Mouse (Mus musculus) heart, embryonic 12.5 days (tissue): ENCODE data around the gene Rsrc1. TPM values are rescaled to one million over a fixed set of nuclear protein-coding genes. Genes with fewer than 3 reads are reported as not detected.

Experiments used
- ATAC-seq: fragments of 200-750 bp; cut with Nextera tagmentation; 2 replicates; pipeline ENCODE4 v1.8.0; 2017; ENCODE audit warnings: moderate TSS enrichment, moderate library complexity; ENCODE audit not compliant: insufficient number of reproducible peaks, low FRiP score
- H3K27ac ChIP-seq: fragments of 300-500 bp; sonication (generic); 2 replicates; pipeline ENCODE4 v1.5.1; 2016; ENCODE audit warnings: mild to moderate bottlenecking, moderate library complexity; ENCODE audit not compliant: poor library complexity, severe bottlenecking
- H3K27me3 ChIP-seq: fragments of 300-500 bp; sonication (generic); replicated peaks from 2 replicates; pipeline ENCODE4 v1.6.1; 2016; ENCODE audit warnings: mild to moderate bottlenecking, moderate library complexity
- H3K36me3 ChIP-seq: fragments of 300-500 bp; sonication (generic); 2 replicates; pipeline ENCODE4 v1.6.1; 2016; ENCODE audit warnings: mild to moderate bottlenecking, moderate library complexity
- H3K4me1 ChIP-seq: fragments of 300-500 bp; sonication (generic); replicated peaks from 2 replicates; pipeline ENCODE4 v1.6.1; 2016; ENCODE audit warnings: mild to moderate bottlenecking
- H3K4me2 ChIP-seq: fragments of 300-500 bp; sonication (generic); 2 replicates; pipeline ENCODE4 v1.6.1; 2016; ENCODE audit warnings: mild to moderate bottlenecking, moderate library complexity
- H3K4me3 ChIP-seq: fragments of 300-500 bp; sonication (generic); 2 replicates; pipeline ENCODE4 v1.5.1; 2016; ENCODE audit warnings: mild to moderate bottlenecking
- H3K9ac ChIP-seq: fragments of 300-500 bp; sonication (generic); 2 replicates; pipeline ENCODE4 v1.6.1; 2016; ENCODE audit warnings: mild to moderate bottlenecking, moderate library complexity
- H3K9me3 ChIP-seq: fragments of 300-500 bp; sonication (generic); replicated peaks from 2 replicates; pipeline ENCODE4 v1.6.1; 2016; ENCODE audit warnings: mild to moderate bottlenecking, moderate library complexity
- WGBS: fragments of 180-500 bp; shearing (Covaris S2); methylation state at CpG from one replicate; pipeline ENCODE4 v1.1.7; 2016; 5-methylcytosine and 5-hydroxymethylcytosine counted together
- polyA plus RNA-seq: library from polyadenylated mRNA; unstranded; fragments of >200 nt; fragmentation: Nextera tagmentation; extraction: Ambion mirVana; gene quantifications from 2 replicates; pipeline ENCODE4 v1.2.1, GENCODE M21; 2016

Gene Rsrc1
- polyA plus RNA-seq, 1 experiment from 2014 or later = 26.3 TPM

GRCm38 (mm10) chr3:67284848-67285247 is 303.7 kb downstream of the Rsrc1 start:
- no peak overlapping the region for H3K4me2 ChIP-seq
- no peaks in the 10 kb centered on the region for H3K27me3 ChIP-seq
- H3K9ac ChIP-seq = no peak overlapping the region
- WGBS = 40% methylated on average over 4 of the region's 4 CpGs
- H3K9me3 ChIP-seq = no peaks in the 10 kb centered on the region
- no peak overlapping the region for H3K4me3 ChIP-seq
- ATAC-seq = no peak
- no peaks in the 10 kb centered on the region for H3K36me3 ChIP-seq
- peaks cover 3% of the 10 kb centered on the region; the same call in 1 of the 2 replicates for H3K4me1 ChIP-seq
- H3K27ac ChIP-seq = no peak overlapping the region

- no peak for ATAC-seq
- no peak overlapping the region for H3K4me3 ChIP-seq
- H3K4me1 ChIP-seq = peaks cover 3% of the 10 kb centered on the region; the same call in 1 of the 2 replicates
- WGBS = 89% methylated on average over 7 of the region's 7 CpGs
- no peaks in the 10 kb centered on the region for H3K9me3 ChIP-seq
- no peak overlapping the region for H3K27ac ChIP-seq
- H3K36me3 ChIP-seq = no peaks in the 10 kb centered on the region
- no peak overlapping the region for H3K9ac ChIP-seq
- no peak overlapping the region for H3K4me2 ChIP-seq
- H3K27me3 ChIP-seq = no peaks in the 10 kb centered on the region
These were observed 307.5 kb downstream of the Rsrc1 start for GRCm38 (mm10) chr3:67288664-67289063.

DNA sequence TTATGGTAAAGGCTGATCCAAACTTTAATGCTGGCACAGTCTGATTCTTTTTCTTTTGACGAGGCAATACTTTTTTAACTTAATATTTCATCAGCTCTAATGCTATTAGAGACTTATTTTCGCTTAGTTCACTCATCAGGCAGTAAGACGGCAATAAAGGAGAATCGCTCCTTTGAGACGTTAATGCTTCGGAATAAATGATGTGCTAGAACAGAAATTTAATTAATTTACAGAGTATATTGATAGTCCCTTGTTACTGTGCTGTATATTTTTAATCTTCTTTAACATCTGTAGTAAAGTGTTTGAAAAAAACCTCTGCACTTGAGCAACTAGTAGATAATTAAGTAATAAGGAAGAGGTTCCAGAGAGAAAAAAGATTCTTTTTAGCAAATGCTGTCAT is 308.3 kb downstream of the Rsrc1 start:
- no peak overlapping the region for H3K27ac ChIP-seq
- H3K27me3 ChIP-seq = no peaks in the 10 kb centered on the region
- peaks cover 3% of the 10 kb centered on the region; the same call in 1 of the 2 replicates for H3K4me1 ChIP-seq
- ATAC-seq = no peak
- 83% methylated on average over 6 of the region's 6 CpGs for WGBS
- H3K4me2 ChIP-seq = no peak overlapping the region
- no peaks in the 10 kb centered on the region for H3K9me3 ChIP-seq
- no peaks in the 10 kb centered on the region for H3K36me3 ChIP-seq
- no peak overlapping the region for H3K9ac ChIP-seq
- H3K4me3 ChIP-seq = no peak overlapping the region

DNA sequence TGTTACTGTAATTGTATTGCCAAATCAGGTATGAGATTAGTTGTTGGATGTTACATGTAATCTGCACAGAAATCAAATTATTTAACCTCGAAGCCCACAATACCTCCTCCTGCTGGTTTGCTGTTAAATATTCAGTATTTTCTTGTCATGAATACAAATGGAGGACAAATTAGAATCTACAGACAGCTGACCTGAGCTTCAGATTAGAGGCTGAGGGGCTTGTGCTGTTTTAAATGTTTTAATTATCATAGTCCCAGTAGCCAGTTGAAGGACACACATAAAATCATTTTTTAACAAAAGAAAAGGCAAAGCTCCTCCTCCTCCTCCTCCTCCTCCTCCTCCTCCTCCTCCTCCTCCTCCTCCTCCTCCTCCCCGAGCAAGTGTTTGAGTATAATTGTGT is 327.5 kb downstream of the Rsrc1 start:
- Histone ChIP-seq H3K27me3 (no peaks in the 10 kb centered on the region), H3K4me3 (no peak overlapping the region), H3K4me2 (no peak overlapping the region), H3K4me1 (0 out of 2 replicates have a peak, but pooled peaks cover 2% of the 10 kb centered on the region), H3K36me3 (no peaks in the 10 kb centered on the region), H3K9me3 (no peaks in the 10 kb centered on the region), H3K27ac (no peak overlapping the region), H3K9ac (no peak overlapping the region)
- 87% methylated on average over 1 of the region's 2 CpGs for WGBS
- no peak for ATAC-seq

DNA sequence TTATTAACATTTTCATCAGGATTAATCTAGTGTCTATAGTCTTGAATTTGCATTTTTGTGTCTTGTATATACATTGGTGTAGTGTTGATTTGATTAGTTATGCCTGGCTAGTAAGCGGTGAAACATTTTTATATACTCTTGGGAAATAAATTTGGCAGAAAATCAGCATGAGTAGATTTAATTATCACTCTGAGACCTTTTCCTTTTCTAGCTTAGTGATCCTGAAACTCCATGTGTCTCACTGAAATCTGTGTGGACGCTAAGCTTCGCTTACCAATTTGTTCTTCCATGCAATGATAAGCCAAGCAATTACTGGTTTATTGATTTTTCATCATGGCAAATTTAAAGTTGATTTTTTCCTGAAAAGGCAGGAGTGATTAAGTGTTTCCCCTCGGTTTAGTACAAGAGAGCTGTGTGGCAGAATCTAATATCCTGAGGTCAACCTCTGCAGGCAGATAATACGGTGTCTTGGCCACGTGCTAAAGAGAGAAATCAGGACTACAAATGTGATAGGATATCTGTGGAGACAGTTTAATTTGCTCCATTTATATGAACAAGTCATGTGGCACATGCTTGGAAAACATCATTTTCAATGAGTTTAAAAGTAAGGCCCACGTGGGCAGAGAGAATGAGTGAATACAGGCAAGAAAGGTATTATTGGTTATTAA is 328.6 kb downstream of the Rsrc1 start:
- ATAC-seq = no peak
- no peak overlapping the region for H3K4me3 ChIP-seq
- 54% methylated on average over 7 of the region's 7 CpGs for WGBS

GRCm38 (mm10) chr3:67311436-67311835 is 330.2 kb downstream of the Rsrc1 start:
- no peak for ATAC-seq
- Histone ChIP-seq H3K4me1 (0 out of 2 replicates have a peak, but pooled peaks cover 2% of the 10 kb centered on the region), H3K27me3 (no peaks in the 10 kb centered on the region), H3K27ac (no peak overlapping the region), H3K9ac (no peak overlapping the region), H3K36me3 (no peaks in the 10 kb centered on the region), H3K4me2 (no peak overlapping the region), H3K4me3 (no peak overlapping the region), H3K9me3 (no peaks in the 10 kb centered on the region)
- 25% methylated on average over 2 of the region's 2 CpGs for WGBS

More for the DNA sequence above, 328.6 kb downstream of the Rsrc1 start:
- H3K36me3 ChIP-seq = no peaks in the 10 kb centered on the region
- no peaks in the 10 kb centered on the region for H3K9me3 ChIP-seq
- no peaks in the 10 kb centered on the region for H3K27me3 ChIP-seq
- H3K9ac ChIP-seq = no peak overlapping the region
- H3K4me2 ChIP-seq = no peak overlapping the region
- no peak overlapping the region for H3K27ac ChIP-seq
- H3K4me1 ChIP-seq = 0 out of 2 replicates have a peak, but pooled peaks cover 2% of the 10 kb centered on the region

DNA sequence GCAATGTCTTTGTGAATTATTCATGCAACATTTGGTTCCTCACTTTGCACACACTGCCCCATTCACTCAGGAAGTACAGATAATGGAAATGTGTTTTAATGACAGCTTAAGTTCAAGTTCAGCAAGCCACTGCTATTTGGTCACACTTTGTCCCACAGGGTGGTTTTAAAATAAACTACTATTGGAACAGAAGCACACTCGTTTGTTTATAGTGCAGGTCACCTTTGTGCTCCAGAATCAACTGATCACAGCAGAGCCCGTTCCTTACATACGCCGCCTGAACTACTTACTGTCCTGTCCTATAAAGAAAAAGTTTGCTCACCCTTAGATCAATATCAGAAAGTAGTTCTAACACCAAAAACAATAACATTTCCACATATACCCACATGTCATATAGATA is 341.2 kb downstream of the Rsrc1 start:
- Histone ChIP-seq H3K27me3 (no peaks in the 10 kb centered on the region), H3K9ac (no peak overlapping the region), H3K4me1 (no peaks in the 10 kb centered on the region), H3K27ac (no peak overlapping the region), H3K4me3 (no peak overlapping the region), H3K4me2 (no peak overlapping the region), H3K9me3 (no peaks in the 10 kb centered on the region), H3K36me3 (no peaks in the 10 kb centered on the region)
- no peak for ATAC-seq
- 76% methylated on average over 4 of the region's 4 CpGs for WGBS

DNA sequence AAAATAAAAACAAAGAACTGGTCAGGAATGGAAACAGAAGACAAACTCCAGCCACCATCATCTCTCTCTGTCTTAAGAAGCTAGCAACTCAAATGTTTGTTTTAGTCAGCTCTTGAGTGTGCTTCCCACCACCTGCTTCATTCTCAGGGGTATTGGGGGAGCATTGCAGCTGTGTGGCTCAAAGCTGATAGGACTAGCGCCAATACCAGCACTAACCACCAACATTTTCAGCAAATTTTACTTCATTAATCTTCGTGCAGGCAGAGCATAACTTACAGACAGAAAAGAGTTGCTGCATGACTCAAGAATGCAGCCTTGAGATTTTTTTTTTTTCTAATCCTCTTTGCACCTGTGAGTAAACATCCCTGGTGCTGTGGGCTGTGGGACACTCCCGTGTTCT is 358.4 kb downstream of the Rsrc1 start:
- no peak for ATAC-seq
- H3K4me2 ChIP-seq = no peak overlapping the region
- 60% methylated on average over 3 of the region's 3 CpGs for WGBS
- no peak overlapping the region for H3K4me3 ChIP-seq
- H3K36me3 ChIP-seq = no peaks in the 10 kb centered on the region
- H3K4me1 ChIP-seq = no peaks in the 10 kb centered on the region
- H3K27me3 ChIP-seq = no peaks in the 10 kb centered on the region
- H3K9me3 ChIP-seq = no peaks in the 10 kb centered on the region
- no peak overlapping the region for H3K9ac ChIP-seq
- no peak overlapping the region for H3K27ac ChIP-seq

DNA sequence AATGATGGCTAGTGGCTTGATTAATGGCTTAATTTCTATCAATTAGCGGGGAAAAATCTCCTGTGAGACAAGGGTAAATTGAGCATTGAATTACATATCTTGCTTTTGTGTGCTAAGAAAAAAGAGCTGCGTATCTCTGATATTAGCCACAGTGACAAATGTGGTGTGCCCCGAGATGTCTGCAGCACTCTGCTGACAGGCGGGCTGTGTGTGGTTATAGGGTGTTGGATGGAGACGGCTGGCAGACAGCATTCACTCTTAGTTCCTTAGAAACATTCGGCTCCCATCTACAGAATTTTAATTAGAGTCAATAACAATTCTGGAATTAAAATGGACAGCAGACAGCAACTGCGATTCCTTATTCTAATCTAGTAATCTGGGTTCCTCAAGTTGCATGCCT is 359.7 kb downstream of the Rsrc1 start:
- no peaks in the 10 kb centered on the region for H3K9me3 ChIP-seq
- WGBS = 63% methylated on average over 7 of the region's 7 CpGs
- no peaks in the 10 kb centered on the region for H3K36me3 ChIP-seq
- no peak overlapping the region for H3K4me3 ChIP-seq
- no peak overlapping the region for H3K4me2 ChIP-seq
- no peak overlapping the region for H3K27ac ChIP-seq
- H3K9ac ChIP-seq = no peak overlapping the region
- no peak for ATAC-seq
- H3K27me3 ChIP-seq = no peaks in the 10 kb centered on the region
- no peaks in the 10 kb centered on the region for H3K4me1 ChIP-seq

DNA sequence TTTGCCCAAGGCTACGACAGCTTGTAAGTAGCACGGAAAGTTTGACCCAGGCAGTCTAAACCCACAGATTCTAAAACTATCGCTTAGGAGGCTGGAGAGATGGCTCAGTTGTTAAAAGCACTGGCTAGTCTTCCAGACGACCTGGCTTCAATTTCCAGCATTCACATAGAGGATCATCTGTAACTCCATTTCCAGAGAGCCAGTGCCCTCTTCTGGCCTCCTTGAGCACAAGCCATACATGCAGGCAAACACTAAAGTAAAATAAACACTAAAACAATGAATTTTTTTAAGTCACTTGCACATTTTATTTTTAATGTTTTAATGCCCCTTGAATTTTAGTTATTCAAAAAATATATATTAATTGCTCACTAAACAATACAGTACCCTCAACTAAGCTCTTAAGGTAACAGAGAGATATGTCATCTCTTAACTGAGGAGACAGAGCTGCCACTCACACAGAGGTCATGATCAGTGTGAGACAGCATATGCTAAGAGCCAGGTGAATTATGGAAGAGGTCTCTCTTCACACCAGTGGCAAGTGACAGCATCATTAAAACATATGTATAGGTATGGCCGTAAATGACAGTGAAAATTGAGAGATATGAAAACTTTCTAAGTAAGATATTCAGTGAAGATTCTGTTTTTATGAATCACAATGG is 361.9 kb downstream of the Rsrc1 start:
- Histone ChIP-seq H3K4me2 (no peak overlapping the region), H3K27ac (no peak overlapping the region), H3K27me3 (no peaks in the 10 kb centered on the region), H3K4me3 (no peak overlapping the region), H3K9me3 (no peaks in the 10 kb centered on the region), H3K4me1 (no peaks in the 10 kb centered on the region), H3K36me3 (no peaks in the 10 kb centered on the region), H3K9ac (no peak overlapping the region)
- 60% methylated on average over 5 of the region's 5 CpGs for WGBS
- no peak for ATAC-seq

GRCm38 (mm10) chr3:67344599-67344998 is 363.4 kb downstream of the Rsrc1 start:
- no peaks in the 10 kb centered on the region for H3K36me3 ChIP-seq
- H3K4me3 ChIP-seq = no peak overlapping the region
- H3K27ac ChIP-seq = no peak overlapping the region
- H3K9ac ChIP-seq = no peak overlapping the region
- H3K9me3 ChIP-seq = no peaks in the 10 kb centered on the region
- 6% methylated on average over 2 of the region's 2 CpGs for WGBS
- no peak for ATAC-seq
- H3K27me3 ChIP-seq = no peaks in the 10 kb centered on the region
- H3K4me2 ChIP-seq = no peak overlapping the region
- no peaks in the 10 kb centered on the region for H3K4me1 ChIP-seq
